Mouse (Mus musculus) heart, embryonic 15.5 days (tissue): ENCODE measurements around the gene Zrsr1. TPM values are rescaled to one million over a fixed set of nuclear protein-coding genes. Genes with fewer than 3 reads are reported as not detected.
A peak's percentile ranks its signal among the peaks of the same experiment; 100 is the strongest.

Experiments
- ATAC-seq: fragments of 200-750 bp; cut with Nextera tagmentation; replicated peaks from 2 replicates; pipeline ENCODE4 v1.8.0; 2017; ENCODE audit warnings: low read depth, moderate TSS enrichment; ENCODE audit not compliant: insufficient number of reproducible peaks, insufficient read depth, low FRiP score
- H3K27ac ChIP-seq: fragments of 300-500 bp; sonication (generic); 2 replicates; pipeline ENCODE4 v1.5.1; 2015; ENCODE audit warnings: mild to moderate bottlenecking, inconsistent platforms
- H3K27me3 ChIP-seq: fragments of 300-500 bp; sonication (generic); 2 replicates; pipeline ENCODE4 v1.6.1; 2015; ENCODE audit warnings: inconsistent platforms
- H3K36me3 ChIP-seq: fragments of 300-500 bp; sonication (generic); 2 replicates; pipeline ENCODE4 v1.6.1; 2015; ENCODE audit warnings: mild to moderate bottlenecking, inconsistent platforms
- H3K4me1 ChIP-seq: fragments of 300-500 bp; sonication (generic); replicated peaks from 2 replicates; pipeline ENCODE4 v1.6.1; 2015; ENCODE audit warnings: inconsistent platforms
- H3K4me2 ChIP-seq: fragments of 300-500 bp; sonication (generic); 2 replicates; pipeline ENCODE4 v1.6.1; 2015; ENCODE audit warnings: inconsistent platforms, mild to moderate bottlenecking, moderate library complexity
- H3K4me3 ChIP-seq: fragments of 300-500 bp; sonication (generic); 2 replicates; pipeline ENCODE4 v1.5.1; 2015; ENCODE audit warnings: mild to moderate bottlenecking, inconsistent platforms
- H3K9ac ChIP-seq: fragments of 300-500 bp; sonication (generic); 2 replicates; pipeline ENCODE4 v1.6.1; 2015; ENCODE audit warnings: mild to moderate bottlenecking, inconsistent platforms
- H3K9me3 ChIP-seq: fragments of 300-500 bp; sonication (generic); replicated peaks from 2 replicates; pipeline ENCODE4 v1.6.1; 2016; ENCODE audit warnings: inconsistent platforms
- WGBS: fragments of 180-500 bp; shearing (Covaris S2); methylation state at CpG from one replicate; pipeline ENCODE4 v1.1.7; 2015; ENCODE audit warnings: mixed read lengths; 5-methylcytosine and 5-hydroxymethylcytosine counted together
- polyA plus RNA-seq: library from polyadenylated mRNA; unstranded; fragments of >200 nt; fragmentation: Nextera tagmentation; extraction: Ambion mirVana; gene quantifications from 2 replicates; pipeline ENCODE4 v1.2.1, GENCODE M21; 2015

Gene Zrsr1
- polyA plus RNA-seq, 1 experiment from 2014 or later = 2.7 TPM

GRCm38 (mm10) chr11:22973599-22973998 is 1.8 kb downstream of the Zrsr1 start:
- Histone ChIP-seq H3K27me3 (no peaks in the 10 kb centered on the region), H3K4me2 (peak overlapping the region; percentile 59), H3K27ac (peak overlapping the region; percentile 66; the same call in 1 of the 2 replicates), H3K36me3 (peaks cover 19% of the 10 kb centered on the region; the same call in 1 of the 2 replicates), H3K9ac (peak overlapping the region; percentile 53), H3K4me3 (peak overlapping the region; percentile 58), H3K4me1 (peaks cover 13% of the 10 kb centered on the region), H3K9me3 (no peaks in the 10 kb centered on the region)
- 51% methylated on average over 14 of the region's 14 CpGs for WGBS
- no peak for ATAC-seq

GRCm38 (mm10) chr11:22978215-22978614 is 6.4 kb downstream of the Zrsr1 start:
- Histone ChIP-seq H3K4me1 (peaks cover 29% of the 10 kb centered on the region), H3K27me3 (no peaks in the 10 kb centered on the region), H3K9me3 (no peaks in the 10 kb centered on the region), H3K36me3 (peaks cover 15% of the 10 kb centered on the region; the same call in 1 of the 2 replicates), H3K4me2 (no peak overlapping the region), H3K9ac (no peak overlapping the region), H3K27ac (no peak overlapping the region), H3K4me3 (no peak overlapping the region)
- ATAC-seq = no peak
- 83% methylated on average over 3 of the region's 3 CpGs for WGBS

DNA sequence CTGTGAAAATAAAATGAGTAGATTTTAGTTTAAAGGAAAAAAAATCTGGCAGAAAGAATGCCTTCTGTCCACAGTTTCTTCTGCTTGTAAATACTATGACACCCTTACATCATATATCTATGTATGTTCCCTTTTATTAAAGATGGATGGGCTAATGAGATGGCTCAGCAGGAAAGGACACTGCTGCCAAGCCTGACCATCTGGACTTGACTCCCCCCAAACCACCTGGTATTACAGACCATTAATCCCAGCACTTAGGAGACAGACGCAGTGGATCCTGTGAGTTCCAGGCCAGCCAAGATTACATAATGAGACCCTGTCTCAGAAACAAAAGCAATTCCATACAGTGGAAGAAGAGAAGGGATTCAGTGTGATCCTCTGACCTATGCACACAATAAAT is 6.9 kb downstream of the Zrsr1 start:
- Histone ChIP-seq H3K4me2 (no peak overlapping the region), H3K27me3 (no peaks in the 10 kb centered on the region), H3K27ac (no peak overlapping the region), H3K36me3 (peaks cover 15% of the 10 kb centered on the region; the same call in 1 of the 2 replicates), H3K4me3 (no peak overlapping the region), H3K4me1 (peaks cover 29% of the 10 kb centered on the region), H3K9ac (no peak overlapping the region), H3K9me3 (no peaks in the 10 kb centered on the region)
- 52% methylated on average over 1 of the region's 1 CpGs for WGBS
- ATAC-seq = no peak

GRCm38 (mm10) chr11:22979221-22979620 is 7.4 kb downstream of the Zrsr1 start:
- Histone ChIP-seq H3K27ac (no peak overlapping the region), H3K36me3 (peaks cover 15% of the 10 kb centered on the region; the same call in 1 of the 2 replicates), H3K4me3 (no peak overlapping the region), H3K9me3 (no peaks in the 10 kb centered on the region), H3K4me1 (peaks cover 28% of the 10 kb centered on the region), H3K27me3 (no peaks in the 10 kb centered on the region), H3K4me2 (no peak overlapping the region), H3K9ac (no peak overlapping the region)
- 82% methylated on average over 1 of the region's 1 CpGs for WGBS
- no peak for ATAC-seq

- Histone ChIP-seq H3K27me3 (no peaks in the 10 kb centered on the region), H3K4me2 (peak overlapping the region; percentile 77), H3K9me3 (no peaks in the 10 kb centered on the region), H3K4me3 (peak overlapping the region; percentile 82), H3K9ac (peak overlapping the region; percentile 79), H3K36me3 (peaks cover 15% of the 10 kb centered on the region; the same call in 1 of the 2 replicates), H3K4me1 (peaks cover 19% of the 10 kb centered on the region), H3K27ac (peak overlapping the region; percentile 98)
- no peak for ATAC-seq
- 36% methylated on average over 4 of the region's 4 CpGs for WGBS
These were observed 9.2 kb downstream of the Zrsr1 start for GRCm38 (mm10) chr11:22981041-22981440.

GRCm38 (mm10) chr11:22981543-22981950 is 9.7 kb downstream of the Zrsr1 start:
- peak; percentile 12; the same call in 1 of the 2 replicates for ATAC-seq
- Histone ChIP-seq H3K4me3 (peak overlapping the region; percentile 82), H3K27me3 (no peaks in the 10 kb centered on the region), H3K9ac (peak overlapping the region; percentile 79), H3K27ac (peak overlapping the region; percentile 98), H3K4me2 (peak overlapping the region; percentile 77), H3K36me3 (peaks cover 15% of the 10 kb centered on the region; the same call in 1 of the 2 replicates), H3K4me1 (peaks cover 19% of the 10 kb centered on the region), H3K9me3 (no peaks in the 10 kb centered on the region)
- 2% methylated on average over 12 of the region's 12 CpGs for WGBS

DNA sequence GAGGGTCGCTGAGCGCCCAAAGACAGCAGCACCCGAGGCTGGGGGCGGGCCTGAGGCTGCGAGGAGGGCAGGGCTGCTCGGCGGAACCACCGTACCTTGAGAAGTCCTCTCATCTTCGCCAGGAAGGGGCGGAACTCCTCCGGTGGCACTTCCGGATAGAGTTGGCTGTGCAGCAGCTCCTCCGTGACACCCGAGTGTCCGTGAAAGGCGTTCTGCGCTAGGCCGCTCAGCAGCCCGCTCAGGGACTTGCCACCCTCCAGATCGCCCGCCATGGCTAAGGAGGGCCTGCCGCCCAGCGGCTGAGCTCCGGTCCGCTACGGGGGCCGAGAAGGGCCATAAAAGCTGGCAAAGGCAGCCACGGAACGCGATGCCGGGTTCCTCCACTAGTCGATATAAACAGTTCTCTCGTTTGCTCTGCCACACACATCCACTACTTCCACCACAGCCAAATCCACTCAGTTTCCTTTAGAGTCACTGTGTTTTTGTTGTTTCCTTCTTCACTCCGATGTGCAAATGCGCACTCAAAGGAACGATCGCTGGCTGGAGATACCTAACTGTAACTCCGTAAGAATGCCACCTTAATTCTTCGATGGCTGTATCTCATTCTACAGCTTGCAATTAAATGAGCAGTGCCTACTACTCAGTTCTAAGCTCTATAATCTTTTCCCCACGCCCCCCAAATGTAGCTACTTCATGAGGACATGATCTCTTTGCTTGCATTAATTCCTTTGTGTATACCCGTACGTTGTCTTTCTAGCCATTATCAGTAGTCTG is 10.4 kb downstream of the Zrsr1 start, which contains the start of the genes Gm28048 and Commd1:
Gene Gm28048 (minus strand): TSS at position 107 of the 774 bp plus-strand sequence.
Gene Commd1 (minus strand): TSS at position 399 of the 774 bp plus-strand sequence.
- Histone ChIP-seq H3K9ac (peak within 1 kb of the TSS; percentile 79), H3K4me1 (peaks cover 16% of the 10 kb centered on the region), H3K4me2 (peak within 1 kb of the TSS; percentile 77), H3K27ac (peak within 1 kb of the TSS; percentile 98), H3K27me3 (no peaks in the 10 kb centered on the region), H3K36me3 (peaks cover 11% of the 10 kb centered on the region; the same call in 1 of the 2 replicates), H3K4me3 (peak within 1 kb of the TSS; percentile 82), H3K9me3 (no peaks in the 10 kb centered on the region)
- 3% methylated on average over 42 of the region's 42 CpGs for WGBS
- ATAC-seq = peak; percentile 91

- H3K36me3 ChIP-seq = 0 out of 2 replicates have a peak, but pooled peaks cover 5% of the 10 kb centered on the region
- WGBS = 75% methylated on average over 6 of the region's 6 CpGs
- H3K4me2 ChIP-seq = peak overlapping the region; percentile 77
- H3K27me3 ChIP-seq = no peaks in the 10 kb centered on the region
- H3K9me3 ChIP-seq = no peaks in the 10 kb centered on the region
- peaks cover 16% of the 10 kb centered on the region for H3K4me1 ChIP-seq
- ATAC-seq = no peak
- H3K9ac ChIP-seq = no peak overlapping the region
- 0 out of 2 replicates have a peak overlapping the region, but pooled peaks have one; percentile 98 for H3K27ac ChIP-seq
- no peak overlapping the region for H3K4me3 ChIP-seq
These were observed 11.0 kb downstream of the Zrsr1 start for GRCm38 (mm10) chr11:22982846-22983245.

GRCm38 (mm10) chr11:22985510-22985909 is 13.7 kb downstream of the Zrsr1 start:
- H3K9ac ChIP-seq = no peak overlapping the region
- H3K36me3 ChIP-seq = no peaks in the 10 kb centered on the region
- H3K4me3 ChIP-seq = no peak overlapping the region
- no peak overlapping the region for H3K27ac ChIP-seq
- H3K9me3 ChIP-seq = no peaks in the 10 kb centered on the region
- no peak overlapping the region for H3K4me2 ChIP-seq
- no peak for ATAC-seq
- WGBS = 74% methylated on average over 3 of the region's 3 CpGs
- H3K4me1 ChIP-seq = peaks cover 10% of the 10 kb centered on the region
- no peaks in the 10 kb centered on the region for H3K27me3 ChIP-seq

DNA sequence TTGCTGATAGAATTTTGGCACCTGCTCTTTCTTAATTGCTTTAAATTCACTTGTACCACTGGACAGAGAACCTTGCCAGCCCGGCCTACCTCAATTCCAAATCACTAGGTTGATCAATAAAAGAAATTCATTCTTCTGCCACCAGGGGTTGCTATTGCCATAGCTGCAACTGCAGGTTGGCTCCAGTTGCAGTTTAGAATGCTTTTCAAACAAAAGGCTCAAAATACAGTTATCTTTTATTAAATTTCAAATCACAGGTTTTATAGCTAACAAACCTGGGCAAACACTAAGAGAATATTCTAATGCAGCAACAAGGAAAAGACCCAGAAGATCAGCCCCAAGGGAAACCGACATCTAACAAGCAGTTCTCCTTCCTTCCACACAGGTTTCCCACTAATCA is 15.6 kb downstream of the Zrsr1 start:
- H3K36me3 ChIP-seq = no peaks in the 10 kb centered on the region
- H3K27ac ChIP-seq = no peak overlapping the region
- 46% methylated on average over 2 of the region's 2 CpGs for WGBS
- H3K9me3 ChIP-seq = no peaks in the 10 kb centered on the region
- no peak overlapping the region for H3K4me2 ChIP-seq
- peaks cover 12% of the 10 kb centered on the region for H3K4me1 ChIP-seq
- ATAC-seq = no peak
- no peaks in the 10 kb centered on the region for H3K27me3 ChIP-seq
- no peak overlapping the region for H3K9ac ChIP-seq
- H3K4me3 ChIP-seq = no peak overlapping the region

- WGBS = 32% methylated on average over 1 of the region's 1 CpGs
- Histone ChIP-seq H3K9me3 (no peaks in the 10 kb centered on the region), H3K4me1 (peaks cover 12% of the 10 kb centered on the region), H3K27ac (peak overlapping the region; percentile 89), H3K9ac (peak overlapping the region; percentile 92), H3K4me3 (peak overlapping the region; percentile 95), H3K27me3 (no peaks in the 10 kb centered on the region), H3K4me2 (peak overlapping the region; percentile 88), H3K36me3 (peaks cover 15% of the 10 kb centered on the region)
- no peak for ATAC-seq
These were observed 18.0 kb downstream of the Zrsr1 start for GRCm38 (mm10) chr11:22989786-22990185.
